Mouse (Mus musculus): Measurements from ENCODE around the gene Col4a3bp. TPM values are rescaled to one million over a fixed set of nuclear protein-coding genes. Genes with fewer than 3 reads are reported as not detected.
A peak's percentile ranks its signal among the peaks of the same experiment; 100 is the strongest.

Col4a3bp gene
- polyA plus RNA-seq, 1 experiment from 2014 or later: 4.3 TPM

- 71% methylated on average over 7 of the region's 7 CpGs for WGBS (ENCODE audit: insufficient replicate concordance)
- H3K4me1 ChIP-seq (replicated peaks): peaks cover 28% of the 10 kb centered on the region
- no peak overlapping the region for H3K27ac ChIP-seq
Measured at GRCm38 (mm10) chr13:96673817-96674216, 131.4 kb downstream of the Col4a3bp start.

GRCm38 (mm10) chr13:96675756-96676155 lies 133.3 kb downstream of the Col4a3bp start:
- DNase-seq (no peak), ATAC-seq (ENCODE audit: low read depth) (no peak)
- Histone ChIP-seq H3K9ac (no peak overlapping the region), H3K27ac (no peak overlapping the region), H3K4me2 (no peak overlapping the region), H3K9me3 (replicated peaks) (no peaks in the 10 kb centered on the region), H3K4me1 (replicated peaks) (peaks cover 17% of the 10 kb centered on the region), H3K4me3 (replicated peaks) (no peak overlapping the region), H3K36me3 (no peaks in the 10 kb centered on the region), H3K27me3 (no peaks in the 10 kb centered on the region)
- WGBS (ENCODE audit: insufficient replicate concordance): 69% methylated on average over 6 of the region's 6 CpGs

More at GRCm38 (mm10) chr13:96673817-96674216, 131.4 kb downstream of the Col4a3bp start:
- Histone ChIP-seq H3K9me3 (replicated peaks) (no peaks in the 10 kb centered on the region), H3K4me3 (replicated peaks) (no peak overlapping the region), H3K36me3 (no peaks in the 10 kb centered on the region), H3K9ac (no peak overlapping the region), H3K27me3 (no peaks in the 10 kb centered on the region), H3K4me2 (no peak overlapping the region)
- no peak for ATAC-seq (ENCODE audit: low read depth)
- no peak for DNase-seq

- Histone ChIP-seq H3K9me3 (replicated peaks) (no peaks in the 10 kb centered on the region), H3K27ac (no peak overlapping the region), H3K27me3 (no peaks in the 10 kb centered on the region), H3K4me3 (replicated peaks) (no peak overlapping the region), H3K36me3 (no peaks in the 10 kb centered on the region), H3K9ac (no peak overlapping the region), H3K4me2 (no peak overlapping the region), H3K4me1 (replicated peaks) (peaks cover 7% of the 10 kb centered on the region)
- DNase-seq (no peak), ATAC-seq (ENCODE audit: low read depth) (no peak)
- WGBS (ENCODE audit: insufficient replicate concordance): 69% methylated on average over 1 of the region's 1 CpGs
Measured at GRCm38 (mm10) chr13:96677071-96677470, 134.7 kb downstream of the Col4a3bp start.

- no peak overlapping the region for H3K9ac ChIP-seq
- ATAC-seq (ENCODE audit: low read depth) (no peak), DNase-seq (no peak)
- no peaks in the 10 kb centered on the region for H3K4me1 ChIP-seq (replicated peaks)
- H3K27ac ChIP-seq: no peak overlapping the region
- H3K4me2 ChIP-seq: no peak overlapping the region
- no peak overlapping the region for H3K4me3 ChIP-seq (replicated peaks)
- H3K36me3 ChIP-seq: no peaks in the 10 kb centered on the region
- no peaks in the 10 kb centered on the region for H3K9me3 ChIP-seq (replicated peaks)
- H3K27me3 ChIP-seq: no peaks in the 10 kb centered on the region
- 76% methylated on average over 6 of the region's 6 CpGs for WGBS (ENCODE audit: insufficient replicate concordance)
Measured at GRCm38 (mm10) chr13:96678616-96679015, 136.2 kb downstream of the Col4a3bp start.

- no peak overlapping the region for H3K4me2 ChIP-seq
- H3K4me3 ChIP-seq (replicated peaks): no peak overlapping the region
- no peaks in the 10 kb centered on the region for H3K36me3 ChIP-seq
- no peaks in the 10 kb centered on the region for H3K4me1 ChIP-seq (replicated peaks)
- H3K27ac ChIP-seq: no peak overlapping the region
- ATAC-seq (ENCODE audit: low read depth) (no peak), DNase-seq (no peak)
- H3K9me3 ChIP-seq (replicated peaks): no peaks in the 10 kb centered on the region
- no peaks in the 10 kb centered on the region for H3K27me3 ChIP-seq
- H3K9ac ChIP-seq: no peak overlapping the region
- WGBS (ENCODE audit: insufficient replicate concordance): 76% methylated on average over 9 of the region's 9 CpGs
Measured at GRCm38 (mm10) chr13:96680163-96681087, 138.0 kb downstream of the Col4a3bp start.

- no peaks in the 10 kb centered on the region for H3K9me3 ChIP-seq (replicated peaks)
- no peak overlapping the region for H3K4me2 ChIP-seq
- no peaks in the 10 kb centered on the region for H3K27me3 ChIP-seq
- no peak overlapping the region for H3K4me3 ChIP-seq (replicated peaks)
- peak; percentile 51; the same call in 1 of the 2 replicates for ATAC-seq (ENCODE audit: low read depth)
- no peak for DNase-seq
- H3K27ac ChIP-seq: no peak overlapping the region
- H3K36me3 ChIP-seq: no peaks in the 10 kb centered on the region
- H3K9ac ChIP-seq: no peak overlapping the region
- H3K4me1 ChIP-seq (replicated peaks): no peaks in the 10 kb centered on the region
Measured at GRCm38 (mm10) chr13:96681088-96681620, 138.7 kb downstream of the Col4a3bp start.

- no peaks in the 10 kb centered on the region for H3K27me3 ChIP-seq
- ATAC-seq (ENCODE audit: low read depth): no peak
- H3K9ac ChIP-seq: no peak overlapping the region
- H3K9me3 ChIP-seq (replicated peaks): no peaks in the 10 kb centered on the region
- no peak overlapping the region for H3K4me3 ChIP-seq (replicated peaks)
- no peak overlapping the region for H3K4me2 ChIP-seq
- WGBS (ENCODE audit: insufficient replicate concordance): 60% methylated on average over 5 of the region's 5 CpGs
- no peak overlapping the region for H3K27ac ChIP-seq
- no peaks in the 10 kb centered on the region for H3K4me1 ChIP-seq (replicated peaks)
- no peak for DNase-seq
- H3K36me3 ChIP-seq: no peaks in the 10 kb centered on the region
Measured at GRCm38 (mm10) chr13:96684779-96685178, 142.4 kb downstream of the Col4a3bp start.

- DNase-seq: no peak
- H3K4me2 ChIP-seq: no peak overlapping the region
- no peaks in the 10 kb centered on the region for H3K36me3 ChIP-seq
- 77% methylated on average over 9 of the region's 9 CpGs for WGBS (ENCODE audit: insufficient replicate concordance)
- no peaks in the 10 kb centered on the region for H3K9me3 ChIP-seq (replicated peaks)
- H3K27ac ChIP-seq: no peak overlapping the region
- no peaks in the 10 kb centered on the region for H3K4me1 ChIP-seq (replicated peaks)
- H3K9ac ChIP-seq: no peak overlapping the region
- no peak for ATAC-seq (ENCODE audit: low read depth)
- H3K27me3 ChIP-seq: no peaks in the 10 kb centered on the region
- H3K4me3 ChIP-seq (replicated peaks): no peak overlapping the region
Measured at GRCm38 (mm10) chr13:96687261-96687660, 144.8 kb downstream of the Col4a3bp start.

Other genes starting within 250 kb of the Col4a3bp start
- gene Poc5, start 154.3 kb upstream of the Col4a3bp start, polyA plus RNA-seq (2015; fragmentation: Nextera tagmentation; extraction: Ambion mirVana): 7.1 and 10.5 TPM in 2 replicates
- gene Ankdd1b, start 71.4 kb upstream of the Col4a3bp start, polyA plus RNA-seq (2015; fragmentation: Nextera tagmentation; extraction: Ambion mirVana): not detected in 2 replicates
- gene Gm17622, start 51.9 kb upstream of the Col4a3bp start, polyA plus RNA-seq (2015; fragmentation: Nextera tagmentation; extraction: Ambion mirVana): not detected in 2 replicates
- 3.4 and 4.9 TPM in 2 replicates for gene Polk, start within 50 bp of the Col4a3bp start, polyA plus RNA-seq (2015; fragmentation: Nextera tagmentation; extraction: Ambion mirVana)
- 61.9 and 84.3 TPM in 2 replicates for gene Hmgcr, start 128.3 kb downstream of the Col4a3bp start, polyA plus RNA-seq (2015; fragmentation: Nextera tagmentation; extraction: Ambion mirVana)
- 0.12 TPM in 1 of 2 replicates, not detected in the other for gene Ankrd31, start 205.7 kb downstream of the Col4a3bp start, polyA plus RNA-seq (2015; fragmentation: Nextera tagmentation; extraction: Ambion mirVana)

Measured in liver, embryonic 13.5 days (tissue).